Mouse (Mus musculus) testis, adult 2 months (tissue): Measurements from ENCODE around the gene Gys2.

Experiments
- CTCF ChIP-seq: fragments of 200-500 bp; IDR thresholded peaks from 2 replicates; pipeline ENCODE4 v1.5.1; 2012; ENCODE audit warnings: low read depth, mild to moderate bottlenecking, inconsistent platforms, low read length, moderate library complexity; ENCODE audit not compliant: control insufficient read depth, insufficient read depth, insufficient replicate concordance
- POLR2A ChIP-seq: fragments of 200-500 bp; IDR thresholded peaks from 2 replicates; pipeline ENCODE4 v1.6.1; 2012; ENCODE audit warnings: low read depth, mild to moderate bottlenecking, inconsistent platforms, low read length, moderate library complexity; ENCODE audit not compliant: control insufficient read depth

DNA sequence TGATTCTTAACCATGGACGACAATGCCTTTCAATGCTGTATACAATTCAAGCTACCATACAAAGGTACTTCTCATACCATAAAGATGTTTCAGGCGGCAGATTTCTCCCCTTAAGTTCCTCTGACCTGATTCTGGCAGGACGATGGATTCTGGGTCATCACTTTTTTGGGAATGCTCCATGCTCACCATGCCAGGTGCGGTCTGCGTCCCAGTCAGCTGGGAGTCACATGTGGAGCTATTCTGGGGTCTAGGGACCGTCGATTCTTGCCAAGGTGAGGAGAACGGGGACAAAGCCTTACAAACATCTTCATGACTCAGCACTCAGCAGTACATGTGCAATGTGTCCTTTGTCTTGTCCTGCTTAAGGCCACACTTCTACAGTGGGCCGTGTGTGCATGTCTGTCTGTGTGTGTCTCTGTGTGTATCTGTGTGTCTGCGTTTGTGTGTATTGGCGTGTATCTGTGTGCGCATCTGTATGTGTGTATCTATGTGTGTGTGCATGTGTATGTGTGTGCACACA, 48.7 kb upstream of the Gys2 start:
- TF ChIP-seq CTCF, result no peak
- no peak for TF ChIP-seq POLR2A
